Mouse (Mus musculus) spleen, adult 2 months (tissue): ENCODE data around the gene Rreb1.

Experiments used
- CTCF ChIP-seq: fragments of 200-500 bp; IDR thresholded peaks from 2 replicates; pipeline ENCODE4 v1.5.1; 2011; ENCODE audit warnings: mild to moderate bottlenecking, inconsistent platforms; ENCODE audit not compliant: insufficient read depth, insufficient read length, insufficient replicate concordance; ENCODE audit errors: extremely low read depth
- POLR2A ChIP-seq: fragments of 200-500 bp; IDR thresholded peaks from 2 replicates; pipeline ENCODE4 v1.6.1; 2011; ENCODE audit warnings: low read depth, low read length, inconsistent platforms

DNA sequence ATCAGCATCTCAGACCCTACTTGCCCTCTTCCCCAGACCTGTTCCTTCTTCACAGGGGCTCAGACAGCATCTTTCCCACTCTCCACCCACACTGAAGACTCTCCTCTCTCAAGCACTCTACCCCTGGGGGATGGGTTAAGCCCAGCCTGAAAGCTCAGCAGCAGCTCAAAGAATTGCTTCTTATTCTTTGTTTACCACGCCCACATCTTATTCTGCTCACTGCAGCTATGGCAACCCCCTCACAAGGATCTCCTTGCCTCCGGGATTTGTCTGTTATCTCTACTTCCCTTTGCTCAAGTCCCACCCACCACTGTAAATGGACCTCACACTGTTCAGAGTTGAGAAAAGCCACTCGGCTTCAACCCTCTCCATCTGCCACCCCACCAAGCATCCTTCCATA is 28.7 kb upstream of the Rreb1 start:
- TF ChIP-seq CTCF, result no peak
- TF ChIP-seq POLR2A, result no peak
